Mouse (Mus musculus): ENCODE results near the gene Lrrc28.

The Lrrc28 gene

DNA sequence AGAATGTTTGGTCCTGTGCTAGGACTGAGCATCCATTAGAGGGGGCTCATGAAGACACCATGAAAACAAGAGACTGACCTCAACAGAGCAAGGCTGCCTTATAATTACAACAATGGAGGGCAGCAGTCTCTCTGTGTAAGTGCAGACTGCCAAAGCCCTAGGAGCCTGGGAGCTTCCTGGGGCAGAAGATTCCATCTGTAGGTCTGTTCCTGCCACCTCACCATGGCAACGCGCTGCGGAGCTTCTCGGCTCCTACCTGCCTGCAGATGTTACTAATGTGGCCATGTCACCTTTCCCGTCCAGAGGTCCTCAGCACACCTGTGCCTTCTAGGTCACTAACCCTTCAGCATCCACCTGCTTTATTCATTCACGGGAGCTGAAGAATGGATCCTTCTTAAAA lies 52.4 kb downstream of the Lrrc28 start:
- peak; percentile 26 to 42 for DNase-seq

DNA sequence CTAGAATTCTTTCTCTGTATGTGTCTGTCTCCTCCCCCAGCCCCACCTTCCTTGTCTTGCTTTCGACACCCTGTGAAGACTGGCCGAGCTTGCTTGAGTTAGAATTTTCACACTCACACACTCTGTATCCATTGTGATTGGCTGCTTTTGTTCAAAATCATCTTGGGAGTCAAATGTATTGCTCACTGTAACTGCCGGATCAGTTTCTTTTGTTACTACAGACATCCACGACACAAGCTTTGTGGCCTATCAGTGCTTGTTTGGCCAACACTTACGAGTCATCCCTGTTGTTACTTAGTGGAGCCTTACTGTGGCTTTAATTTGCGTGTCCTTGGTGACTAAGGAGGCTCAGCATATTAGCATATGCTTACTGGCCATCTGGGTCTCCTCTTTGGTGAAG lies 56.3 kb downstream of the Lrrc28 start:
- DNase-seq, result no peak

DNA sequence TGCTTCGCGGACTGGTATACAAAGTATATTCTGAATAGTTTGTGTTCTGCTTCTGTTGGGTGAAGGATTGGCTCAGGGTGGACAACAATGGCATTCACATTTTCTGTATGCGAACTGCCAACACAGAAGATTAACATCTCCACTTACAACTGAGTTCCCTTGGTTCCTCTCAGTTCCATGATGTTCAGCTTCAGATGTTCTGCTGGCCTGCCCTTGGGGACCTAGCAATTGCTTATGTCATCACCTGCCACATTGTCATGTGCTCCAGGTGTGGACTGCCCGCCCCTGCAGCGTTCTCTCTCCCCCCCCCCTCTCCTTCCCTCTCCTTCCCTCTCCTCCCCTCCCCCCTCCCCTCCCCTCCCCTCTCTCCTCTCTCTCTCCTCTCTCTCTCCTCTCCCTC lies 58.6 kb downstream of the Lrrc28 start:
- no peak for DNase-seq

DNA sequence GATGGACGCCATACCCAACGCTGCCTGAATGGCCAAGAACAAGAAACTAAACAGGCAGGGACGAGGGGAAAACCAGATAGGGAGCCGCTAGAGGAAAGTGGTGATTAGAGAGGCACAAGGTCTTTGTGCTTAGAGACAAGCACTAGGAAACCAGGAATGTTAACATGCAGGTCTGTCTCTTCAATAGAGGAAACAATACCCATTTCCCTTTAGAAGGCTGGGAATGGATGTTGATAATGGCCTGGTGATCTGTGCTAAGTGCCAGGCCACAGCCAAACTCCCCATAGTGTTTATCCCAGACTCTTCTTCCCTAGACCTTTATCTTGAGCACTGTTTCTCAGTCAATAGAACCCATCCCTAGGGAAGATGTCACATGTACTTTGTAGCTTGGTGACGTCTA lies 61.2 kb downstream of the Lrrc28 start:
- DNase-seq, result no peak

- no peak for DNase-seq
Measured at GRCm38 (mm10) chr7:67578783-67579482, 66.1 kb downstream of the Lrrc28 start.

GRCm38 (mm10) chr7:67578044-67578443 lies 67.0 kb downstream of the Lrrc28 start:
- no peak for DNase-seq

GRCm38 (mm10) chr7:67566510-67567237 lies 78.4 kb downstream of the Lrrc28 start:
- DNase-seq, result peak; percentile 26 to 33

- DNase-seq, result no peak
Measured at GRCm38 (mm10) chr7:67565132-67565531, 79.9 kb downstream of the Lrrc28 start.

- peak; percentile 67 to 77 for DNase-seq
Measured at GRCm38 (mm10) chr7:67562176-67562575, 82.9 kb downstream of the Lrrc28 start.

- DNase-seq, result no peak
Measured at GRCm38 (mm10) chr7:67559486-67559885, 85.6 kb downstream of the Lrrc28 start.

DNA sequence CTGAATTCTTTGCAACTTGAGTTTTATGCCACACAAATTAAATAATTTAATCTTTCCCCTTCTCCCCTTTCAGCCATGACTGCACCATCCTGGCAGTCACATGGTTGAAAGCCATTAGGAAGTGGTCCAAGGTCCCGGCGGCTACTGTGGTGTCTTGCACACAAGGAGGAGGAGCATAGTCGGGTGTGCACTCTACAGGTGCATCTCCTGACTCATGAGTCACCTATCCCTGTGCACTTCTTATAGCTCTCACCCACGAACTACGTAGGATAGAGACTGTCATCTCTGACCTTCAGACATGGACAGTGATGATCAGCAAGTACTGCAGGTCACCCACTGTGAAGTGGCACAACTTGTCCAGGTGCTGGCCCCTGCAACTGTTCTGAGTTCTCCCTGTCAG lies 86.8 kb downstream of the Lrrc28 start:
- DNase-seq, result no peak

DNA sequence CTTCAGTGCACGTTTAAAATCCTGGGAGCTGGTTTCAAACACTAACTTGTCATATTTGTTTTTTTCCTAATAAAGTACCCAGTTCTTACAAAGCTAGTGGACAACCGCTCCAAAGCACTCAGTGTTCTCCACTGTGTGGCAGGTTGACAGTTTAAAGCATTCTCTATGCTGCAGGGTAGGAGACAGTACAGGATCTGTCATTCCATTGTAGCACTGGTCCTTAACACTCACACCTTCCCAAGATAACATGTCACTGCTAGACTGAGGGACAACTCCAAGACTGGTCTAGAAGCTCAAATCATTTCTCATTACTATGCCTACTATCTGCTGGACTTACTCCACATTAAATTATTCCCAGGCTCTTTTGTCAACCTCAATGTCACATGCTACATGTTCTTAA lies 90.2 kb downstream of the Lrrc28 start:
- DNase-seq, result no peak

- no peak for DNase-seq
Measured at GRCm38 (mm10) chr7:67551242-67551641, 93.8 kb downstream of the Lrrc28 start.

DNA sequence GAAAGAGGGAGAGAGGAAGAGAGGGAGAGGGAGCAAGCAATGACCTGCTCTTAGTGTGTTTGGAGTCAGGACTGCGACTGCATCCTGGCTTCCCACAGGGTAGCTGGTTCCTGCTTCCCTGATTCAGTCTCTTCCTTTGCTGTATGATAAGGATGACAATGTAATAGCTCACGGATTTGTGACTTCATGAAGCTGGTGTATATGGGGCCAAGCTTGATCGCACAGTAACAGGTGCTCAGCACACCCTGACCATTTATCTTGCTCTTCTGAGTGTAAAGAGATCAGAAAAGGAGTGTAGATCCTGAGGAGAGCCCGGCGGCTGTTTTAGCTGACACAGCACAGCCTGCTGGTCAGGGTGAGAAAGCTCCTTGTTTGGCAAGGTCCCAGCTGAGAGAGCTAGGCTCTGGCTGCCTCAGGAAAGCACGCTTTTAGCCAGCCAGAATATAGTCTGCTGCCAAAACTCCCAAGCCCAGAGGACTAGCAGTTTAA lies 96.0 kb downstream of the Lrrc28 start:
- DNase-seq, result peak; percentile 96 to 97

- no peak for DNase-seq
Measured at GRCm38 (mm10) chr7:67548599-67549041, 96.4 kb downstream of the Lrrc28 start.

- DNase-seq, result no peak
Measured at GRCm38 (mm10) chr7:67546282-67546681, 98.8 kb downstream of the Lrrc28 start.

DNA sequence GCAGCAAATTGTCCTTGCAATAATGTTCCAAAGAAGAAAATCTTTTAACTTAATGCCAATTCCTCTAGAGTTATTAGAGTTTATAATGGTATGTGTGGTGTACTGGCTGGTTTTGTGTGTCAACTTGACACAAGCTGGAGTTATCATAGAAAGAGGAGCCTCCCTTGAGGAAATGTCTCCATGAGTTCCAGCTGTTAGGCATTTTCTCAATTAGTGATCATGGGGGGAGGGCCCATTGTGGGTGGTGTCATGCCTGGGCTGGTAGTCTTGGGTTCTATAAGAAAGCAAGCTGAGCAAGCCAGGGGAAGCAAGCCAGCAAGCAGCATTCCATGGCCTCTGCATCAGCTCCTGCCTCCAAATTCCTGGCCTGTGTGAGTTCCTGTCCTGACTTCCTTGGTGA lies 100.5 kb downstream of the Lrrc28 start:
- no peak for DNase-seq

- DNase-seq, result no peak
Measured at GRCm38 (mm10) chr7:67543641-67544040, 101.4 kb downstream of the Lrrc28 start.

DNA sequence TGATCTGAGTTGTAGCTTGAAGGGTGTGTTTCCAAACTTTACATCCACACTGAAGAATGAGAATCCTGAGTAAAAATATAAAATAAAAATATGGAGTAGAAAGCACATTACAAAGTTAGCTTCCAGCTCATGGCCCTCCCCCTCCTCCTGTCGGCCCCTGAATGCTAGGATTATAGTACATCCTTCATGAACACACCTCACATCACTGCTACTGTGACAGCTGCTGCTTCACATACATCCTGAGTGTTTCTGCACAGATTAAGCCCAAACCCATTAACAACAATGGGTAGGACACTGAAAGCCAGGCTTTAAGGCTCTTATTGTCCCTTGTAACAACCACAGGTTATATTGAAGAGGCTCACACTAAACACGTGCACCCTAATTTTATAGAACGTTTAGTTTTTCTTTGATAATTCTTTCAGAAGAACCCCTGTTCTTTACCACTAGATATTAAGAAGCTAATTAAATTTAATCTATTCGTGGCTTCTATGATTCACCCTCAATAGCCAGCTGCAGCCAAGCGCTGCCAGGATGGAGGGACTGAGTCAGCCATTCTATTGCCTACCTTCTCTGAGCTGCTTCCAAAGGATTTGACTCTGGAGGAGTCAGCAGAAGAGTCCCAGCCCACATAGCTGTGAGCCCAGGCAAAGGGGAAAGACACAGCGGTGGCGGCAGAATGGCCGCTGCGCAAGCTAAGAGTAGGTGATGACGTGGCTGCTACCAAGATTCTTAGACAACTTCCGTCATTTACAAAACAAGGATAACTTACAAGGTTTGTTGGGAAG lies 108.3 kb downstream of the Lrrc28 start:
- no peak for DNase-seq

DNA sequence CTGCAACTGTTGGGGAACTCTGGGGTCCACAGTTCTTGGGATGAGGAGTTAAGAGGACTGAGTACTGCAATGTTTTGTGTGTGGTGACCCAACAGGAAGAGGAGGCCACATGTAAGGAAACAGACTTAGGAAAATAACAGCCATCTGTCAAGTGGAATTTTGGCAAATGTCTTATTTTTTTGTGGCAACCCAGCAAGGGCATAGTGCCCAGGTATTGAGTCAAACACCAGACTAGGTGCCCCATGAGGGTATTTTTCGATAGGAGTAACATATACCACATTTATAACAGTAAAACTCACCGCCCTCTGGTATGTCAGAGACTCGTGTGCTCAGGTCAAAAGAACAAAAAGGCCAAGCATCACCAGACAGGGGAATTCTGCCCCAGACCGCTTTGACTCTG lies 109.1 kb downstream of the Lrrc28 start:
- DNase-seq, result peak; percentile 34 to 47

DNA sequence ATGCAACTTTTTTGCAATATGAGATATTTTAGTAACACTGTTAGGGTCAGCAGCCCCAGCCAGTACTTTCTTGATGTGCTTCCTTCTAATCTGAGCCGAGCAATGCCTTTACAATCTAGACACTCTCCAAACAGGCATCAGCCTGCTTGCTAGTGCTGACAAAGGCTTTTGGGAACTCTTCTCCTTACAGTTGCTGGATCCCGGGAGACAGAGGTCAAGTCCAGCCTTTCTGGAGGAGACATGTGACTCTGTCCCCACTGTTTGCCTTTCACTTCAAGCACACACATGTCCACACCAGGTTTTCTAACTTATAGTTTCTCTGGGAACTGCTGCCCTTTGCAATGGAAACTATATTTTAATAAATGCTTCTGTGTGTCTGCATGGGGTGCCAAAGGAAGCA lies 114.1 kb downstream of the Lrrc28 start:
- no peak for DNase-seq

- no peak for DNase-seq
Measured at GRCm38 (mm10) chr7:67529381-67529780, 115.7 kb downstream of the Lrrc28 start.

- peak; percentile 78 to 83 for DNase-seq
Measured at GRCm38 (mm10) chr7:67528821-67529221, 116.2 kb downstream of the Lrrc28 start.

Measured in cerebellum, postnatal 10 days (tissue).